Mouse (Mus musculus) liver, adult 2 months (tissue): ENCODE data around the gene Slc39a11.

Experiments
- CTCF ChIP-seq: fragments of 200-500 bp; IDR thresholded peaks from 2 replicates; pipeline ENCODE4 v1.5.1; 2011; ENCODE audit warnings: low read depth, low read length, control low read depth
- POLR2A ChIP-seq: fragments of 200-500 bp; IDR thresholded peaks from 2 replicates; pipeline ENCODE4 v1.6.1; 2011; ENCODE audit warnings: low read length, control low read depth; ENCODE audit not compliant: insufficient read depth; ENCODE audit errors: extremely low read depth

DNA sequence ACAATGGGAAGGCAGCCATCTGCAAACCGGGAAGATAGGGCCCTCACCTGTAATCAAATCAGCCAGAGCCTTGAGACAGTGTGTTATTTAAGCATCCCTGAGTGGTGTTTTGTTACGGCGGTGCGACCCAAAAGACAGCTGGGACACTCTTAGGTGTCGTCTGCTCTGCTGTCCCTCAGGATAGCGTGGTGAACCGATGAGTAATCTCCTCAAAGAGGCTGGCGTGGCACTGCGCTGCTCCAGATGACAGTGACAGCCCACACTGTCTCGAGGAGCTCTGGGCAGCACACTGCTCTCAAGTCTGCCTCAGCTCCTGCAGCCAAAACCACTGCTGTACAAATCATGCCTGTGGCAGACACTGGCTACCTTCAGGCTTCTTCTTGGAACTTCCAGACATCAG, 133.7 kb downstream of the Slc39a11 start:
- no peak for TF ChIP-seq CTCF
- no peak for TF ChIP-seq POLR2A
